Mouse (Mus musculus) heart, embryonic 16.5 days (tissue): ENCODE data around the gene Tbc1d9b. TPM values are rescaled to one million over a fixed set of nuclear protein-coding genes. Genes with fewer than 3 reads are reported as not detected.

Source experiments
- ATAC-seq: fragments of 200-750 bp; cut with Nextera tagmentation; replicated peaks from 2 replicates; pipeline ENCODE4 v1.8.0; 2017; ENCODE audit warnings: moderate number of reproducible peaks; ENCODE audit not compliant: insufficient read depth, low FRiP score; ENCODE audit errors: extremely low read depth
- H3K27ac ChIP-seq: fragments of 300-500 bp; sonication (generic); 2 replicates; pipeline ENCODE4 v1.5.1; 2014; ENCODE audit warnings: mild to moderate bottlenecking, low read length, control low read depth, moderate library complexity
- H3K27me3 ChIP-seq: fragments of 300-500 bp; sonication (generic); 2 replicates; pipeline ENCODE4 v1.6.1; 2014; ENCODE audit warnings: low read length, mixed read lengths; ENCODE audit not compliant: control insufficient read depth, insufficient read depth
- H3K36me3 ChIP-seq: fragments of 300-500 bp; sonication (generic); 2 replicates; pipeline ENCODE4 v1.6.1; 2014; ENCODE audit not compliant: control insufficient read depth, insufficient read depth
- H3K4me1 ChIP-seq: fragments of 300-500 bp; sonication (generic); 2 replicates; pipeline ENCODE4 v1.6.1; 2014; ENCODE audit warnings: low read length, mixed read lengths; ENCODE audit not compliant: control insufficient read depth, insufficient read depth
- H3K4me2 ChIP-seq: fragments of 300-500 bp; sonication (generic); 2 replicates; pipeline ENCODE4 v1.6.1; 2014; ENCODE audit warnings: low read depth, mild to moderate bottlenecking, control low read depth, low read length
- H3K4me3 ChIP-seq: fragments of 300-500 bp; sonication (generic); 2 replicates; pipeline ENCODE4 v1.5.1; 2014; ENCODE audit warnings: mild to moderate bottlenecking, control low read depth, low read length
- H3K9ac ChIP-seq: fragments of 300-500 bp; sonication (generic); 2 replicates; pipeline ENCODE4 v1.6.1; 2014; ENCODE audit warnings: low read length, control low read depth
- H3K9me3 ChIP-seq: fragments of 300-500 bp; sonication (generic); replicated peaks from 2 replicates; pipeline ENCODE4 v1.6.1; 2016; ENCODE audit warnings: low read length; ENCODE audit not compliant: control insufficient read depth
- WGBS: fragments of 180-500 bp; shearing (Covaris S2); extraction: QIAGEN DNeasy Blood & Tissue Kit; methylation state at CpG from one replicate; pipeline ENCODE4 v1.1.7; 2014; 5-methylcytosine and 5-hydroxymethylcytosine counted together
- polyA plus RNA-seq: library from polyadenylated mRNA; unstranded; fragments of >200 nt; fragmentation: Nextera tagmentation; extraction: Ambion mirVana; gene quantifications from 2 replicates; pipeline ENCODE4 v1.2.1, GENCODE M21; 2015

Gene Tbc1d9b
- polyA plus RNA-seq, 1 experiment from 2014 or later = 34.1 TPM

DNA sequence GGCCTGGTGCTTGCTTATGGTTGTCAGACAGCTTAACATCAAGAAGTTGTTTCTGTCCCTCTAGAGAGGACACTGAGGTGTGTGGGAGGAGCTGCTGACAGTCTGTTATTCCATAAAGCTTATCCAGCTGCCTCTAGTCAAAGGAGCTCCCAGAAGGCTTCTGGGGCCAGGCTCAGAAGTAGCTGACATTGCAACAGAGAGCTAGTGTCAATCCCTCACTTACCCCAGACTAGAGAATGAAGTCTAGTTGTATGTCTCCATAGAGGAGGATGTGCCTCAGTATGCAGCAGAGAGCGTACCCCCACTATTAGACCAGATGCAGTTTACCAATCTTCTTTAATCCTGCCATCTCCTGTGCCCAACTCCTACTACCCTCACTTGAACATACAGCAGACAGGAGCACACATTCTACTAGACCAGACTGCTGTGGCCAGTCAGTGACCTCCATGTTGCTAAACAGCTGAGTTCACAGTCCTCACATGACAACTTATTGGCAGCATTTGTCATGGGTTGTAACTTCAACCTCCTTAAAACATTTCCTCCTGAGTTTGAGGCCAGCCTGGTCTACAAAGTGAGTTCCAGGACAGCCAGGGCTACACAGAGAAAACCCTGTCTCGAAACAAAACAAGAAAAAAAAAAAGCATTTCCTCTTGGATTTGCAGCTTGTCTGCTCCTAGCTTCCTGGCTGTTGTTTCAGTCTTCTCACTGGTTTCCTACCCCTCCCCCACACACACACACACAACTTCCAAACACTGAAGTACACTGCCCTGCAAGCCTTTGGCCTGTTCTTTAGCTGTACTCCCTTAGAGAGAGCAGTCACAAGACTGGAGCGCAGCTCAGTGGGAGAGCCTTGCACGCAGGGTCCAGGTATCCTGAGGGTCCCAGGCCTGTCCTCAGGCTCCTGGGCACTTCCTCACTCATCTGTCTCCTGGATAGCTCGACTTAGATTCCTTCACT is 47.6 kb downstream of the Tbc1d9b start:
- Histone ChIP-seq H3K9ac (no peak overlapping the region), H3K27ac (no peak overlapping the region)
- 59% methylated on average over 5 of the region's 5 CpGs for WGBS

DNA sequence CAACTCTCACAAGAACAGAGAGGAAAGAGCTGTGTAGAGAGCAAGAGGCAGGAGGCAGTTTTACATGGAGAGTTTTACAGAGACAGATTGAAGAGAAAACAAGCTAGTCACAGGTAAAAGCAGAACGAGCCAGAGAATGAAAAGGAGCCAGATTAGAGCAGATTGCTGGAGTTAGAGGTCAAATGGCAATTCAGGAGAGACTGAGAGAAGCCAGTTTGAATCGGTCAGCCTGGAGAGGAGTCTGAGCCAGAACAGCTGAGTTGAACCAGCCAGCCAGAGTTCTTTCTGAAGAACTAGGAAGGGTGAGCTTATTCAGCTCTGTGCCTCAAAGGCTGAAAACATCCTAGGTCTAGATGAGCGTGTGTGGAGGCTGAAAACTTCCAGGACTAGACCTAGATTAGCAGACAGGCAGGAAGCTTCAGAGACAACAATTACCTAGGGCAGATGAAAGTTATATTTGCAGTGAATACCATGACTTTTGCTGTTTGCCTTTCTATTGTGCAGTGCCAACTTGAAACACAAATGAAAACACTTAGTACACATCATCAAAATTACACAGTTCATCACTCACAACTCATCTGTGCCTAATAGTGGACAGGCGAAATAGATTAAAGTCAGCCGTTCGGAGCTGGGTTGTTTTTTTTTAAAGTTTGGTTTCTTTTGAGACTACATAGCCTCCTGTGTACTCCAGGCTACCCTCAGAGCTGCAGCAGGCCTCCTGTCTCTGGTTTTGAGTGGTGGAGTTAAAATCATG is 49.5 kb downstream of the Tbc1d9b start:
- Histone ChIP-seq H3K4me3 (no peak overlapping the region), H3K27me3 (no peaks in the 10 kb centered on the region), H3K4me1 (no peaks in the 10 kb centered on the region), H3K9ac (no peak overlapping the region), H3K4me2 (no peak overlapping the region), H3K36me3 (no peaks in the 10 kb centered on the region), H3K9me3 (no peaks in the 10 kb centered on the region), H3K27ac (no peak overlapping the region)
- ATAC-seq = no peak
- WGBS = 66% methylated on average over 6 of the region's 6 CpGs

More for the DNA sequence above, 47.6 kb downstream of the Tbc1d9b start:
- H3K36me3 ChIP-seq = no peaks in the 10 kb centered on the region
- H3K9me3 ChIP-seq = no peaks in the 10 kb centered on the region
- H3K4me1 ChIP-seq = peaks cover 6% of the 10 kb centered on the region; the same call in 1 of the 2 replicates
- H3K4me2 ChIP-seq = no peak overlapping the region
- no peak overlapping the region for H3K4me3 ChIP-seq
- ATAC-seq = no peak
- no peaks in the 10 kb centered on the region for H3K27me3 ChIP-seq

DNA sequence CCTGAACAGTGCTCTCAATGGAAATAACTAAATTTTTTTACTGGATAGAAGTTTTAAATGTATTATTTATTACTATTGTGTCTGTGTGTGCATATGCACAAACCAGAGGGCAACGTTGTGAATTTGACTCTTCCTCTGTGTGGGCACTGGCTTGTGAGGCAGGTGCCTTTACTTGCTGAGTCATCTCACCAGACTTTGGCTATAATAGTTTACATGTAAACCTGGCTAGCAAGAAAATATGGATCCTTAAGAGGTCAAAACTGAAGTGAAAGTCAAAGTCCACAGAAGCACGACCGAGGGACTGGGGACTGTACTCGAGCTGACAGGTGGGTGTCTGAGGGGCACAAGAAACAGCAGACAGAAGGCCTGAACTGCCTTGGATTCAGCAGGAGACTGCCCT is 51.5 kb downstream of the Tbc1d9b start:
- H3K9ac ChIP-seq = no peak overlapping the region
- H3K27ac ChIP-seq = no peak overlapping the region
- H3K27me3 ChIP-seq = no peaks in the 10 kb centered on the region
- H3K9me3 ChIP-seq = no peaks in the 10 kb centered on the region
- no peak for ATAC-seq
- no peak overlapping the region for H3K4me3 ChIP-seq
- no peak overlapping the region for H3K4me2 ChIP-seq
- 72% methylated on average over 4 of the region's 4 CpGs for WGBS
- no peaks in the 10 kb centered on the region for H3K36me3 ChIP-seq
- no peaks in the 10 kb centered on the region for H3K4me1 ChIP-seq

DNA sequence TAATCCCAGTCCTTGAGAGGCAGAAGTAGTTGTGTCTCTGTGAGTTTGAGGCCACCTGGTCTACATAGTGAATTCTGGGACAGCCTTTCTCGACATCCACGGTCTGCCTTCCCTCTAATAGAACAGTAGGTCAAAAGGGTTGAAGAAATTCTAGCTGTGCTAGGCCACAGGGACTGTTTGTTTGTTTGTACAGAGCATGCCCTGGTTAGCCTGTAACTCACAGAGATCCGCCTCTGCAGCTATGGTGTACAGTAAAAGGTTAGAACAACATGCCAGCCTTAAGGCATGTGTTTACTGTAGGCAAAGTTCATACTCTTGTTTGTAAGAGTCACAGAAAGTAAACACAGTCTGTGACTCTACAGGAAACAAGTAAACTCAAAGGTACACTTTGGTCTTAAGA is 53.6 kb downstream of the Tbc1d9b start:
- H3K9me3 ChIP-seq = no peaks in the 10 kb centered on the region
- H3K9ac ChIP-seq = no peak overlapping the region
- H3K27ac ChIP-seq = no peak overlapping the region
- ATAC-seq = no peak
- no peaks in the 10 kb centered on the region for H3K36me3 ChIP-seq
- H3K4me1 ChIP-seq = no peaks in the 10 kb centered on the region
- WGBS = 84% methylated on average over 3 of the region's 3 CpGs
- no peak overlapping the region for H3K4me2 ChIP-seq
- no peak overlapping the region for H3K4me3 ChIP-seq
- no peaks in the 10 kb centered on the region for H3K27me3 ChIP-seq

DNA sequence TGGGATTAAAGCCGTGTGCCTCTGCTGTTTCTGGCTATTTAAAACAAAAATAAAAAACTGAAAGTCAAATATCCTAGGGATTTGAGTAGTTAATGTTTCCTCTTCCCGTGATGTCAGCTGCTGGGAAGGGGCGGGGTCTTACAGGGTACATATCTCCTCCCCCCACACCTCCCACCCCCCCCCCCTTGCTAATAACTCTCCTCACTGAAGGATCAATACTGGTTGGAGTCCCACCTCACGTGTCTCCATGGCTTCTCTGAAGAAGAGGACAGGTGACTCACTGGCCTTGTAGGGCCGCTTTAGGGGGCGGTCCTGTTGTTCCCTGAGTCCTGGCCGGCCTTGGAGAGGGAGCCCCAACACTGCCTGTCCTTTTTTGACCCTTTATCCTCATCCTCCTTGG is 57.5 kb downstream of the Tbc1d9b start:
- no peak for ATAC-seq
- Histone ChIP-seq H3K27me3 (no peaks in the 10 kb centered on the region), H3K27ac (no peak overlapping the region), H3K9me3 (no peaks in the 10 kb centered on the region), H3K4me1 (0 out of 2 replicates have a peak, but pooled peaks cover 3% of the 10 kb centered on the region), H3K9ac (no peak overlapping the region), H3K4me2 (no peak overlapping the region), H3K4me3 (no peak overlapping the region), H3K36me3 (no peaks in the 10 kb centered on the region)
- 69% methylated on average over 7 of the region's 7 CpGs for WGBS

DNA sequence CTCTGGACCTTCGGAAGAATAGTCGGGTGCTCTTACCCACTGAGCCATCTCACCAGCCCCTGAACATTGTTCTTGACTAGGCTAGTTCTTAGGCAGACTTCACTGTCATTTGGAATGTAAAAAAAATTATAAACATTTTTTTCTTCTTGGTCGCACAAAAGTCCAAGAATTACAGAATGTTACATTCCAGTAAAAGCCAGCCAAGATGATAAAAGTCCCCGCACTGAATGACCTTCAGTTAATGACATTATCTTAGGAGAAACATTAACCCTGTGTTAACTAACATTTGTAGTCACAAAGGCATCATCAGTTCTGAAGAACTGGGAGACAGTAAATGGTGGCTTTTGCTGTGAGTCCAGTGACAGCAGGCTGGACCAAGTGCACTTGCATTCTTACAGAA is 59.2 kb downstream of the Tbc1d9b start:
- Histone ChIP-seq H3K9me3 (no peaks in the 10 kb centered on the region), H3K27ac (no peak overlapping the region), H3K4me2 (no peak overlapping the region), H3K9ac (no peak overlapping the region), H3K27me3 (no peaks in the 10 kb centered on the region), H3K4me1 (0 out of 2 replicates have a peak, but pooled peaks cover 3% of the 10 kb centered on the region), H3K36me3 (0 out of 2 replicates have a peak, but pooled peaks cover 3% of the 10 kb centered on the region), H3K4me3 (no peak overlapping the region)
- whole genome bisulfite sequencing = 59% methylated on average over 4 of the region's 4 CpGs
- no peak for ATAC-seq

DNA sequence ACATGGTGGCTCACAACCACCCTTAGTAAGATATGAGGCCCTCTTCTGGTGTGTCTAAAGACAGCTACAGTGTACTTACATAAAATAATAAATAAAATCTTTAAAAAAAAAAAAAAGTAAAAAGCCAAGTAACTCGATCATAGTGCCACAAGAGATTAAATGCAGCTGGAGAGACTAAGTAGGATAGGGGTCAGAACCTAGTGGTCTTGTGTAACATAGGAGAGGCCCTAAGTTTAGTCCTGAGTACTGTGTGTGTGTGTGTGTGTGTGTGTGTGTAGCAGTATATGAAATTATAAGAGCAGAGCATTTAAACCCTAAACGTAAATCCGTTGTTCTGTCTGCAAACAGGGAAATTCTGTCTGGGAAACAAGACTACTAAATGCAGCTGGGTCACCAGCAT is 61.1 kb downstream of the Tbc1d9b start:
- H3K27ac ChIP-seq = no peak overlapping the region
- no peaks in the 10 kb centered on the region for H3K27me3 ChIP-seq
- ATAC-seq = no peak

DNA sequence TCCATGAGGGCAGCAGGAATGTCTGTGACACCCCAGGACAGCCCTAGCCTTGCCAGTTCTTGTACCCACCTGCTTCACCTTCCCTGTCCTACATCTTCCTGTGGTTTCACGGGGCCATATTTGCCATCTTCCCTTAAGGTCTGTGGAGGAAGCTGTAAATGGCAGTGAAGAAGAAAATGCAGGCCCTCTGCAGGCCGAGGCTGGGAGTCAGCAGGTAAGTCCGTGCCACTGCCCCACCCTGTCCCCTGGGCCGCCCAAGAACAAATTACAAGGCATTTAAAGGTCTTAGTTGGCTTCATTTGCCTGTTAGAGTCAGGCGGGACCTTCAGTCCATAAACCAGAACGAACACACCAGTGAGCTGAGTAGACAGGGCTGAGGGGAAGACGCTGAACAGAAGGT is 62.9 kb downstream of the Tbc1d9b start:
- H3K4me1 ChIP-seq = 0 out of 2 replicates have a peak, but pooled peaks cover 3% of the 10 kb centered on the region
- WGBS = 76% methylated on average over 7 of the region's 7 CpGs
- no peak overlapping the region for H3K4me2 ChIP-seq
- H3K27me3 ChIP-seq = no peaks in the 10 kb centered on the region
- H3K27ac ChIP-seq = no peak overlapping the region
- no peak for ATAC-seq
- H3K9me3 ChIP-seq = no peaks in the 10 kb centered on the region
- H3K36me3 ChIP-seq = peaks cover 13% of the 10 kb centered on the region
- no peak overlapping the region for H3K9ac ChIP-seq
- H3K4me3 ChIP-seq = no peak overlapping the region

More for the DNA sequence above, 61.1 kb downstream of the Tbc1d9b start:
- Histone ChIP-seq H3K9me3 (no peaks in the 10 kb centered on the region), H3K4me3 (no peak overlapping the region), H3K9ac (no peak overlapping the region), H3K4me2 (no peak overlapping the region), H3K4me1 (0 out of 2 replicates have a peak, but pooled peaks cover 3% of the 10 kb centered on the region), H3K36me3 (peaks cover 5% of the 10 kb centered on the region; the same call in 1 of the 2 replicates)
- 80% methylated on average over 3 of the region's 3 CpGs for WGBS

DNA sequence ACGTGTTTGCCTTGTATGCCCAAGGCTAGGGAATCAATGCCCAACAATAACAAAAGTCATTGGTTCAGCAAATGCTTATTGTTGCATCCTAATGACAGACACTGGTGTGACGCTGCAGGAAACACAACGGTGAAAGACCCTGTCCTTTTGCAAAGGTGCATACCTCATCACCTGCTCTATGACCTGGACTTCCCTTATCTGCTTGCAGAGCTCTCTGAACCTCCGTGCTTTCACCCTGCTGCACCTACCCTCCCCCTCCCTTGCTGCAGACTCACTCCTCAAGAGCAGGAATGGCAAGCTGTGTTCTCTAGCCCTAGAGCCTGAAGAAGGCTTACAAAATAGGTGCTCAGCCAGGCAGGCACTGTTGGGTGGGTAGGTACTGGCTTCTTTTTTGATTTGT is 63.6 kb downstream of the Tbc1d9b start:
- H3K4me2 ChIP-seq = no peak overlapping the region
- no peak overlapping the region for H3K27ac ChIP-seq
- H3K36me3 ChIP-seq = peaks cover 20% of the 10 kb centered on the region

More for the DNA sequence above, 63.6 kb downstream of the Tbc1d9b start:
- WGBS = 69% methylated on average over 4 of the region's 4 CpGs
- no peak overlapping the region for H3K4me3 ChIP-seq
- 0 out of 2 replicates have a peak, but pooled peaks cover 3% of the 10 kb centered on the region for H3K4me1 ChIP-seq
- H3K9me3 ChIP-seq = no peaks in the 10 kb centered on the region
- no peak overlapping the region for H3K9ac ChIP-seq
- H3K27me3 ChIP-seq = no peaks in the 10 kb centered on the region
- ATAC-seq = no peak
